Mouse (Mus musculus): ENCODE data around the gene Pqlc3.

DNA sequence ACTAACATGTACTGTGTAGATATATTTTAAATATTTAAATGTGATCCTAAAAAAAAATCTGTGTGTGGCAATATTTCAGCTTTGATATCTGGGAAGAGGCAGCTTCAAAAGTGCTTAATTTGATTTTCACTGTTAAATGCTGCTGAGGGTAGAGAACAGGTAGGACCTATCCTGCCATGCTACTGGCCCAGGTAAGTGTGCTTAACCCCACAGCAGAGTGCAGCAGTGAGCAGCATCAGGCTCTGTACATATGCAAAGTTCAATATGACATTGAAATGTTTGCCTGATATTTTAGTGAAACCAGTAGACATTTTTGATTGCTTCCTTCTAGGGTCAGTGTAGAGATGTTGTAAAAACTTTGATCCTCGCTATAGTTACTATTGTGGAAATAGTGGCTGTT lies 14.4 kb downstream of the Pqlc3 start:
- TF ChIP-seq CTCF (conservative IDR thresholded peaks at IDR 0.05; ENCODE audit: low read length) = no peak
- no peak for TF ChIP-seq NANOG (IDR thresholded peaks at IDR 0.05; ENCODE audit: borderline replicate concordance, low read length)
